Mouse (Mus musculus) R1 (cell line): ENCODE measurements around the gene Sh2d7.
"Not testable (repeated sequence)": the region's sequence is repeated elsewhere in the genome, so short reads cannot be mapped to it uniquely, and the experiment has no call there.

Source experiments
- DNase-seq: peaks from one replicate; pipeline ENCODE4 v3.0.0-alpha.2; 2018; ENCODE audit warnings: low read depth, low spot score

Gene Sh2d7

DNA sequence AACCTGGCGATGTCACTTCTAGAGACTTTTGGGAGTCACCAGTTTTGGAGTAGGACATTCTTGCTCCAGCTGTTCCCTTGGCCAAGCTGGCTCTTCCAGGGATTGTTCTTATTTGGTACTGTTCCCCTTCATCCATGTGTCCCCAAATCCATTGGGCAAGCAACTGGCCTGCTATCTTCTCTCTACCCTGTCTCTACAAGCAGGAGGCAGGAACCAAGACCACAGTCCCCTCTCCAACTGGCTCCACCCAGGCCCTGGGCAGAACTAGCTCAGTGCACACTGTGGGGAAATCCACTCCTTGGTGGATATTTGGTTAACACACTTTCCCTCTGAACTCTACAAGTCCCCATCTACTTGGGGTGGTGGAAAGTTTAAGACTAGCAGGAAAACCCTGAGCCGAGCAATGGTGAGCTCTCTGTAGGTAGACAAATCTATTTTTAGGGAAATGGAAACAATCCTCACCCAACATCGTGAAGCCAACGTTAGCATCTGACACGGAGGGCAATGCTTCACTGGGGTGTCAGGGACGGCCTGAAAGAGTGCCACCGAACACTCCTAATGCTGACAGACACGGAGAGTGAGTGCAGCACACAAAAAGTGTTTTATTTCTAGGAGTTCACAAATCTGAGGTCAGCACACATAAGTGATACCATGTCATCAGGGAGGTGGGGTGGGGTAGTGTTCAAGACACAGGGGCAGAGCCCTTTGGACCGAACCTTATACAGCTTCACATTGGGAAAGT is 5.6 kb downstream of the Sh2d7 start:
- no peak for DNase-seq

DNA sequence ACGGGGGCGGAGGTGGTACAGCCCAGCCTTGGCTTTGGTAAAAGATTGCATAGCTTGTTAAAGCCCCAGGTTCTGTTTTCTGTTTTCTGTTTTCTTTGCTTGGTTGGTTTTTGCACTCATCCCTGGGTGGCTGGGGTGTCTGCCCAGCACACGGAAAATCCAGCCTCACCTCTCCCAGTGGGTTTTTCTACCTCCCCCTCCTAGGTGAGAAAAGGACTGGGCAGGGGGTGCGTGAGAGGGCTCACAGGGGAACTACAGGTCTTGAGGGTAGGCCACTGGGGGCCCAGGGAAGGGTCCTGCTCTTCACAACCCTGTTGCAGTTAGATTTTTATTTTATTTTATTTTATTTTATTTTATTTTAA is 6.2 kb downstream of the Sh2d7 start:
- DNase-seq = no peak

DNA sequence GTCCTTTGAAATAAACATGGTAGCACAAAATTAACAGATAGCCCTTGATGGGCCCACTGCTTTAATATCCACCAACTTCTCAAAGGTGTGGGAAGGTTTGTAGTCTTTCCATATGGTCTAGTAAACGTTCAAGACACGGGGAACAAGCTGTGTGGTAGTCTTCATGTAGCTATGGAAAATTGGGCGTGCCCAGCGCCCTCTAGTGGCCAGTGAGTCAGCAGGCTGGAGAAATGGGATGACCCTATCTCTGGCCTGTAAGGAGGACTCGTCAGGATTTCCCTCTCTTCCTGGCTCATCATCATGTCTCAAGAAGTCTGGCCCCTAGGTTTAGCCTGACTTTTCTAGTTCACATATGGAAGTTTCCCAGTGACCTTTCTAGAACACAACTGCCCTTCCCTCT is 8.8 kb downstream of the Sh2d7 start:
- peak; percentile 51 for DNase-seq

DNA sequence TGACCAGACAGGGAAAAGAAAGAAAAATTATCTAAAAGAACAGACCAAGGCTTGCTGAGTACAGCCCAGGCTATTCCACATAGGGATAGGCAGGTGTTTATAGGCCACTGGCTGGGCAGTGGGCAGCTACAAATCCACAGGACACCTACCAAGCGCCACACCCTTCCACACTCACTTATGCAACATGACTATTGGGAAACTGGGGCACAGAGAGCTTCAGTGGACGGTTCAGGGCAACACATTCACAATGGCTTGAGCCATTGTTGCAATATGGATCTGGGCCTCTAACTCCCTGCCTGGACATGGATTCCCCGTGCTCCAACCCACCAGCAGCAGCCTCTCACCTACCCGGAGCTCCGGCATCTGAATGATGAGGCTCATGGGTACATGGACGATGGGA is 10.6 kb downstream of the Sh2d7 start:
- no peak for DNase-seq

DNA sequence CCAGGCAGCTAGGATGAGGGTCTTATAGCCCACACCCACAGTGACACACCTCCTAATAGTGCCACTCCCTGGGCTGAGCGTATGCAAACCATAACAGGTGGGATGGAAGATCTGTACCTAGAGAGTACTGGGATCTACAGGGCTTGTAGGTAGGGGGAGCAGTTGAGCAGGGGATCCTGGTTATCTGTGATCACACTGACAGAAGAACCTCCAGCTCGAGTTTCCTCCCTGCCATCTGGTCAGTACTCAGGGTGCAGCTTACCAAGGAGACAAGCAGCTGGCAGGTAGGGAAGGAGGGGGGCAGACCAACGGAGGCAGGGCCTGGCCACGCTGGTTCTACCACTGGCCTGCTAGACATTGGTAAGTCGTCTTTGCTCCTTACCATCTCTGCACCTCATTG is 13.6 kb downstream of the Sh2d7 start:
- peak; percentile 51 for DNase-seq

DNA sequence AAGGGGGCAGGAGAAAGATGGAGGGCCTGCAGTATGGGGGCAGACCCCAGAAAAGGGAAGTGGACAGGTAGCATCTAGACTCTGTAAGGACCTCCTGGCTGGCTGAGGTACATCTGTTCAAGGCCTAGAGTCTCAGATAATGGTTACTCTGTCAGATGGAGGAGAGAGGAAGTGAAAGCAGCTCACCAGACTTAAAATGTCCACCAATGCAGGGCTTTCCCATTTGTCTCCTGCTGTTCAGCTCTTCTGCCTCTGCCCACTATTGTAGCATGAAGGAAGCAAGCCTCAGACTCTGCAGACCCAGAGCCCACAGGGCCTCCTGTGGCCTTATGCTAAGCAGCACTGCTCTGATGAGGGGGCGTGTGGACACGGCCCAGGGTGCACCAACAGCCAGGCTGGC is 16.3 kb downstream of the Sh2d7 start:
- DNase-seq = no peak

DNA sequence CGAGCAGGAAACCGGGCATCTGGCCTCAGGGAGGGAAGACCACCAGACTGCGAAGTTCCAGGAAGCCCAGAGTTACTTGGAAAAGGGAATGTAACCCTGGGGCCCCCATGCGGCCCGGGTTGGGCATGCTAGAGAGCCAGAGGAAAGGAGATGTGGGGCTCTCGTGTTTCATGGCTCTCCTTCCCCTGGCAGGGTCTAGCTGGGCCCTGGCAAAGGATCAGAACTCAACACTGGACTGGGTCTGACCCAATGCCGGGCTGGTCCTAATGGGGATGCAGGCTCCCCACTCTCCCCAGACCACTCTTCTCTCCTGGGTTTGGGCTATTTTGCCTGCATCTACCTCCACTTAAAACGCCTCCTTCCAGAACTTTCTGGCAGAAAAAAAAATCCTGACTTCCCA is 19.9 kb downstream of the Sh2d7 start:
- no peak for DNase-seq

DNA sequence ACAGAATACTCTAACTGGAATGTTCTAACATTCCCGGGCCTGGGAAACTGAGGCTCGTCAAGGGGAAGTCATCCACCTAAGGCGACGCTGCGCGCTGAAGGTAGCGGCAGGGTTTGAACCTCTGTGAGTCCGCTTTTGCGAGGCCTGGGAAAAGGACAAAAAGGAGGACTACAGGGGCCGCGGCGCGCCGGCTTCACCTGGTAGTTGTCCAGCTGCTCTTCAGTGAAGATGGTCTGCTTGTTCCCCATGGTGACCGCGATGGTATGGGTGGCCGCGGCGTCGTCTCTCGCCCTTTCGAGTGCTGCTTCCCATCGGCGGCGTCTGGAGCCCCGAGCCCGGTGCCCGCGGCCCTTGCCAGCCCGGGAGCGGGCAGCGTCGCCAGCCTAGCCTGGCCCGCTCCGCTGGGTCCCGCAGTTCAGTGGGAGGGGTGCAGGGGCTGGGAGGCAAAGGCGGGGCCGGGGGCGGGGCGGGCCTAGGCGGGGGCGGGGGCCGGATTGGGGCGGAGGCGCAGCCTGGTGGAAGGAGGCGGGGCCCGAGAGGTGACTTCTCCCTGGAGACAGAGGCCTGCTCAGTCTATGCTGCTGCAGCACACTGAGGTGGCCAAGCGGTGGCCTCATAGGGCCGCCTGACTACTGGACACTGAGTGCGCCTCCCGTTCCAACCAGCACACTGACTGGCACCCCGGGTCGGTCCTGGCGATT is 21.1 kb downstream of the Sh2d7 start, which contains the start of gene Cib2:
TSS of gene Cib2 (minus strand) at position 448 of the 701 bp plus-strand sequence.
- peak; percentile 74 for DNase-seq

DNA sequence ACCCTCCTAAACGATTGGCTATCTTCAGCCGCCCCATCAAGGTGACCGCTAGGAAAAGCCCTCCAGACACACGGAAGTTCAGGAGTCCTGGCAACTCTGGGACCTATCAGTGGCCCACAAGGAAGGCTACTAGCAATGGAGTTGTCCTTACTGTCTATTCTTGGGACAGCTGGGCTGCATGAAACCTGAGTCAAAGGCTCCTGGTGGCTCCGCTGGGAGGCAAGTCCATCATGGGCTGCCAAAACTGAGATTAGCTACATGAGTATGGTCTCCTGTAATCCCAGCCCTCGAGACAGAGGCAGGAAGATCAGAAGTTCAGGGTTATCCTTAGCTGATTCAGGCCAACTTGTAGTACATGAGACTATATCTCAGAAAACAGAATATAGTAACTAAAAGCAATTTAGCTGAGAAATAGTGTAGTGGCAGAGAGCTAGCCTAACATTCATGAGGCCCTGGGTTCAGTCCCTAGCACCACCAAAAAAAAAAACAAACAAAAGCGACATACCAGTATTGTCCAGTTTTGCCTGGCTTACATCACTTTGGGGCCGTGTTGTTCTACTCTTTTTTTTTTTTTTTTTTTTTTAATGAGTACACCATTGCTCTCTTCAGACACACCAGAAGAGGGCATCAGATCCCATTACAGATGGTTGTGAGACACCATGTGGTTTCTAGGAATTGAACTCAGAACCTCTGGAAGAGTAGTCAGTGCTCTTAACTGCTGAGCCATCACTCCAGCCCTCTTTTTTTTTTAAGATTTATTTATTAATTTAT is 22.2 kb downstream of the Sh2d7 start:
- DNase-seq = no peak

DNA sequence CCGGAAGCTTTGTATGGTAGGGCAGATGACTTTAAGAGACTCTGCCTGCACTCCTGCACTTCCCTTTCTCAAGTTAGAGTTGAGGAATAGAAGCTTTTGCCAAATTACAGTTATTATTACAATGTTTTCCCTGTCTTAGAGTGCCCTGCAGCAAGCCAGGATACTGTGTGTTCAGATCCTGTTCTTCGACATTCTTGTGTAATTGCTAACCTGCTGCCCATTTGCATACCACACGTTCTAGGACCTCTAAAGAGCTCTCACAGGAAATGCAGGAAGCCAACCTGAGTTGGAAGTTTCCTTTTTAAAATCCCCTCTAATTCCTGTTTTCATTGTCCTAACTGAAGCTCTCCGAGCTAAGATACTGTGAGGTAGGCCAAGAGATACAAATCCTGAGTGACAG is 28.2 kb downstream of the Sh2d7 start:
- peak; percentile 61 for DNase-seq

DNA sequence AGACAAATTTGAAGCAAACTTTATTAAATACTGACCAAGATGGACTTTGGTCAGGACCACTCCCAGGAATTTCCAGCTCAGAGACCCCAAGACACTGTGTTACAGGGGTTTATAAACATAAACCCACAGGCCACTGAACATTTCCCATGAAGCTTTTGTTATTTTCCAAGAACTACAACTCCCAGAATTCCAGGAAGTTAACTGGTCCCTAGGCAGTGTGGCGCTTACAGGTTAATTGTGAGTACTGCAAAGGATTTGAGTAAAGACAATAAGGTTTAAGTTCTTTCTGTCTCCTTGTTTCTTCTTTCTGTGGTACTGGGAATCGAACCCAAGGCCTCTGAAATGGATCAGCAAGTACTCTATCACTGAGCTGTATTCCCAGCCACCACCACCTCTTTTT is 29.9 kb downstream of the Sh2d7 start:
- DNase-seq = peak; percentile 73

DNA sequence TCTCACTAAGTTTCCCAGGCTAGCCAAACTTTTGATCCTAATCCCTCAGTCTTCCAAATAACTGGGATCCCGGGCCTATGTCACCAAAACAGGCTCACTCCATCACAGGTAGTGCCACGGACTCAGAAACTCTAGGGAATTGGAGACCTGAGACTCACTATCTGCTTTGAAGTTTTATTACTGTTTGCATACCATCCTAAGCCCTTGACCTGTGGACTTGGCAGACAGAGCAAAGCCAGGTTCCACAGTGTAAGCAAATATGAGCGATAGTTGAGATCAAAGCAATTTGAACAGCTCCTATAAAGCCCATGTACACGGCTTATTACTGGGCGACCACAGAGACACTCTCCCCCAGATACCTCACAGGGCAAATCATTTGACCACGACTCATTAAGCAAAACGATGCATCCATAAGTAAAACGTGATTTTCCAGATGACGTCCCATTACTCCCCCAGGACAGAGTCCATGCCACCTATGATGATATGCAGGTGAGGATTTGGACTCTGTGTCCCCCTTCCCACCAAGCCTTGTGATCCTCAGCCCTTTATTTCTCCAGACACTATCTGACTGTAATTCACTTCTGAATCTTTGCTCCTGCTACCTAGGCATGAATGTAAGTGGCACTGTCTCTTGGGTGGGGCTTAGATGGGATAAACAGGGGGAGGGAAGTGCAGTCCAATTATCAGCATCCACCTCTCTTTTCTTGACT is 32.5 kb downstream of the Sh2d7 start:
- no peak for DNase-seq

DNA sequence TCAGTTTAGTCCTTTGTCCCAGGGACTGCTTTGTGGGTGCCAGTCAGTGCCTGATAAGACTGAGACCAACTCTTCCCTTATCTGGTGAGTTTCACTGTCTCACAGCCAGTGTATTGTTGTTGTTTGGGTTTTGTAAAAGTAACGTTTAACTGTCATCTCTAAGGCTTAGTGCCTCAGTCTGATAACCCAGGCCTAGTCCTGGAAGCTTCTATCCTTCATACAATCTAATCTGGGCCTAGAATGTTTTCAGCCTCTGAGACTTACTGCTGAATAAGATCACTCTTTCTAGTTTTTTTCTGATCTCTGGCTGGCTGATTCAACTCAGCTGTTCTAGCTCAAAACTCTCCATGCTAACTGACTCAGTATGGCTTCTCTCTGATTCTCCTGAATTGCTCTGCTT is 44.9 kb downstream of the Sh2d7 start:
- no peak for DNase-seq

DNA sequence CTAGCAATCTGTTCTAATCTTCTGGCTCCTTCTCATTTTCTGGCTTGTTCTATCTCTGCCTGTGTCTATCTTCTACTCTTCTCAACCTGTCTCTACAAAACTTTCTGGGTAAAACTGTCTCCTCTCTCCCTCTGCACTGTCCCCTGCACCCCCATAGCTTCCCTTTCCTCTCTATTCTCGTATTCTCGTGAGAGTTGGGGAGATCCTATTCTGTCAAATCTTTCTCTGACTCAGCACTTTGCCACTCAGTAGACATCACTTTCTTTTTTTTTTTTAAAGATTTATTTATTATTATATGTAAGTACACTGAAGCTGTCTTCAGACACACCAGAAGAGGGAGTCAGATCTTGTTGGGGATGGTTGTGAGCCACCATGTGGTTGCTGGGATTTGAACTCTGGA is 45.3 kb downstream of the Sh2d7 start:
- not testable (repeated sequence) for DNase-seq

DNA sequence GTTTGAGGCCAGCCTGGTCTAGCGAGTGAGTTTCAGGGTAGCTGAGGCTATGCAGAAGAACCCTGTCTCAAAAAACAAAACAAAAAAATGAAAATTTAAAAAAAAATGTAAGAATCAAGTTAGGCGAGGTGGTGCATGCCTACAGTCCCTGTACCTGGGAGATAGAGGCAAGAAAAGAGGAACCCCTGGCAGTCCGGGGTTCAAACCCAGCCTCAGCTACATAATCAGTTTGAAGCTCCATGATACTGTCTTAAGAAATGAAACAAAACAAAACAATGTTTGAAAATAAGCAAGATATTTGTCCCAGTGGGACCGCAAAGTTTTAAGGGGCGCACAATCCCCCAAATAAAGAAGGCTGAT is 47.0 kb downstream of the Sh2d7 start:
- DNase-seq = no peak

DNA sequence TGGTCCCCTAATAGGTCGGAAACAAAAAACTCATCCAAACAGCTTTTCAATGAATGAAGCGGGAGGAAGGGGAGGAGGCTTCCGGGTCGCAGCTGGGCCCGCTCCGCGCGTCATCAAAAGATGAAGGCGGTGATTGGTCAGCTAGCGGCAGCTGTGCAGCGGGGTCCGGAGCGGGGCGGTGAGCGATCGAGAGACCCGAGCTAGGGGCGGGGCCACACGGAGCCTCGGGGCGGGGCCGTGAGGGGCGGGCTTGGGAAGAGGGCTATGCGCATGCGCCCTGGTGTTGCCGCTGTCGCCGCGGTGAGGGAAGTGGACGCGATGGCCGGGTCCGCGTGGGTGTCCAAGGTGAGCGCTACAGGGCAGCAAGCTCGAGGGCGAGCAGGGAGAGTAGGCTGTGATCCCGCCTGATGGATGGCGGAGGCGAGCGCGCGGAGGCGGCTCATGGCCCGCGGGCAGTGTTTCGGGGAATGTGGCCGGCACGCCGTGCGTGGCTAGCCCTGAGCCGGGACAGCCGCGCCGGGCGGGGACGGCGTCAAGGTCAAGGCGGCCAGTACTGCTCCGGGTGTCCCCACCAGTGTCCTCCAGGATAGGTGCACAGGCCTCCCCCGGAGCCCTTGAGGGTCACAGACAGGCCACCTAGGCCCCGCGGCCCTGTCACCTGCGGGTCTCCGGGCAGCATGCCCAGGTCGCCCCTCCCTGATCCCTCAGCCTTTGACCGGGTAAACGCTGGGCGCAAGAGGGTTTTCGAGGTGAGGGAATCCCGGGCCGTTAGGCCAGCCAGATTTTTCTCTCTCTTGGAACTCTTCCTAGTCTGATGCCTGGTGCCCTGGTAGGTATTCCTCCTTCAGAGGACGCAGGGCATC is 47.6 kb downstream of the Sh2d7 start, which contains the start of gene Idh3a:
TSS of gene Idh3a (plus strand) at position 136 of the 863 bp plus-strand sequence.
- DNase-seq = peak; percentile 96

DNA sequence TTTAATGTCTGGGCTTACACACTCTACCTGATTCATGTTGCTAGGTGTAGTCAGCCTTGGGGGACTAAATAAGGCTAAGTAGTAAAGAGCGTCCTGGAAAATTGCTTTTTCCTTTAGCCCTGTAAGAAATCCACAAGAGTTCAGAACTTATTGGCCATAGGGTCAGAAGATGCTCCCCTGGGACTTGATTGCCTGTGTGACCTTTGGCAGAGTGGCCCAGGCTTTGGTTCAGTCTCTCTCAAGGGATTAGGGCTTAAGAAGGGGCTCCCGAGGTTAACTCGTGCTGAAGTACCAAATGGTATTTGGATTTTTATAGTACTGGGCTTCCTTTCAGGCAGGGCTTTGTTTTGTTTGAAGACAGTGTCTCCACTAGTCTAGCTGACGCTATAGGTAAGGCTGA is 49.1 kb downstream of the Sh2d7 start:
- no peak for DNase-seq

DNA sequence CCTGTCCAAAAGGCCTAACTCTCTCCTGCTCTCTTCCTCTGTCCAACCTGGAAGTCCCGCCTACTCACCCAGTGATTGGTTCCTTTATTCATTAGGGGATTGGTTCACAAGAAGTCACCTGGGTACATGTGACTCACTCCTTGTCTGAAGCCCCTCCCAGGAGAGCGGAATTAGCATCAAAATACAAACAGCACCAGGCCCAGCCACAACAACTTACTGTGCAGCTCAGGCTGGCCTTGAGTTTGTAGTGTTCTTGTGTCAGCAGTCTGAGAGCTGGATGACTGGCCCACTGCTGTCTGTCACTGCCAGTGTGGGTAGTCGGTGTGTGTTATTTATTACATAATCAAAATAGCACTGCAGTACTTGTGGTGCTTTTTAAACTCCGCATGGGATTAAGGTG is 54.9 kb downstream of the Sh2d7 start:
- peak; percentile 96 for DNase-seq
